Mouse (Mus musculus): ENCODE results near the gene Lipt1.

GRCm38 (mm10) chr1:37846878-37847277 lies 24.7 kb upstream of the Lipt1 start:
- TF ChIP-seq CTCF (IDR thresholded peaks at IDR 0.05) (no peak), EP300 (IDR thresholded peaks at IDR 0.05) (no peak)

Data from lung, postnatal 0 days (tissue).